Mouse (Mus musculus) small intestine, adult 2 months (tissue): Measurements from ENCODE around the gene Dguok. TPM values are rescaled to one million over a fixed set of nuclear protein-coding genes. Genes with fewer than 3 reads are reported as not detected.

Experiments used
- H3K27ac ChIP-seq: fragments of 200-500 bp; 2 replicates; pipeline ENCODE4 v1.5.1; 2012; ENCODE audit warnings: low read depth, low read length, control low read depth, inconsistent platforms; ENCODE audit not compliant: insufficient read depth
- H3K27me3 ChIP-seq: fragments of 200-500 bp; 2 replicates; pipeline ENCODE4 v1.6.1; 2012; ENCODE audit warnings: mild to moderate bottlenecking, moderate library complexity, low read length, inconsistent platforms; ENCODE audit not compliant: control insufficient read depth, insufficient read depth
- H3K36me3 ChIP-seq: fragments of 200-500 bp; 2 replicates; pipeline ENCODE4 v1.6.1; 2012; ENCODE audit warnings: mild to moderate bottlenecking, low read length, control low read depth, inconsistent platforms; ENCODE audit not compliant: control insufficient read depth, insufficient read depth
- H3K4me1 ChIP-seq: fragments of 200-500 bp; 2 replicates; pipeline ENCODE4 v1.6.1; 2012; ENCODE audit warnings: low read length, inconsistent platforms, mixed read lengths; ENCODE audit not compliant: control insufficient read depth, insufficient read depth, insufficient read length
- H3K4me3 ChIP-seq: fragments of 200-500 bp; 2 replicates; pipeline ENCODE4 v1.5.1; 2012; ENCODE audit warnings: low read depth, mild to moderate bottlenecking, control low read depth, inconsistent platforms, low read length, moderate library complexity
- CTCF ChIP-seq: fragments of 200-500 bp; IDR thresholded peaks from 2 replicates; pipeline ENCODE4 v1.5.1; 2012; ENCODE audit warnings: low read depth, mild to moderate bottlenecking, control low read depth, inconsistent platforms, low read length, moderate library complexity, mixed read lengths; ENCODE audit not compliant: insufficient replicate concordance, insufficient read length; ENCODE audit errors: extremely low read depth
- POLR2A ChIP-seq: fragments of 200-500 bp; IDR thresholded peaks from 2 replicates; pipeline ENCODE4 v1.6.1; 2012; ENCODE audit warnings: low read depth, mild to moderate bottlenecking, control low read depth, inconsistent platforms, low read length, moderate library complexity
- WGBS: fragments of 180-500 bp; shearing (Covaris S2); methylation state at CpG from one replicate; pipeline ENCODE4 v1.1.7; 2018; 5-methylcytosine and 5-hydroxymethylcytosine counted together
- polyA plus RNA-seq: library from polyadenylated mRNA; depleted of rRNA; stranded (reverse); fragments of >200 nt; gene quantifications from 2 replicates; pipeline ENCODE4 v1.2.3, GENCODE M21; 2012

Dguok gene
- polyA plus RNA-seq, 1 experiment: 19.7 TPM

DNA sequence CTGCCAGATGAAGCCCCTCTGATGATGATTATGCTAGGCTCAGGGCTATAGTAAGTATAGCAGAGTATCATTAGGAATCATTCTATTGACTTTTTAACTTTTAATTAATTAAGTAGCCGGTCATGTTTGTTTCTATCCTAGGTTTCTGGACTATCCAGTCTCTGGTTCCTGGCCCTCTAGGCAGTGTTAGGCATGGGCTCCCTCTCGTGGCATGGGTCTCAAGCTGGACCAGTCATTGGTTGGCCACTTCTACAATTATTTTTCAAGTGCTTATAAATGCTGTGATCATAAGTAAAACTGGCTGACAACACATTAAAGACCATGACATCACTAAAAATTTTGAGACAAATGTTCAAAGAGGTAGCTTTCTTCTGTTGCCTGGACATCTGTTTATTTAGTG lies 3.4 kb upstream of the Dguok start:
- H3K4me1 ChIP-seq: peaks cover 3% of the 10 kb centered on the region; the same call in 1 of the 2 replicates
- H3K36me3 ChIP-seq: no peaks in the 10 kb centered on the region
- H3K4me3 ChIP-seq: no peak overlapping the region
- H3K27ac ChIP-seq: no peak overlapping the region
- 63% methylated on average over 2 of the region's 2 CpGs for WGBS
- TF ChIP-seq CTCF (no peak; the same call in 1 of the 2 replicates), POLR2A (no peak)
- no peaks in the 10 kb centered on the region for H3K27me3 ChIP-seq

DNA sequence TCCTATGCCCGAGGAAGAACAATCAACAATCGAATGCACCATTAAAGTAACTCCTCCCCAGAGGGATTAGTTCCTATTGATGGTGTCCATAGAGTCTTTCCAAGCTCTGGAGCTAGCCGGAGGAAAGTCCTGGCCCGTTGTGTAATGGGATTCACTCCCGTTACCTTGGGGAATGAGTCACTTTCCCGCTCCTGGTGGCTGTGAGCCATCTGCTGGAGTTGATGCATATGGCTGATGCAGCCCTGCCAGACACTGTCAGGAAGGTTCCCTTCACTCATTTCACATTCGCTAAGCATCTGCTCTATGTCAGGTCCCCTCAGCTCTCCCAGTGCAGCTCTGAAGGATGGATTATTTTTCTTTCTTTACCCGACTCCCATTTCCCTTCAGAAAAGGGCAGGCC lies 2.7 kb upstream of the Dguok start:
- TF ChIP-seq POLR2A (no peak), CTCF (0 out of 2 replicates have a peak, but pooled peaks have one; percentile 19)
- Histone ChIP-seq H3K4me3 (no peak overlapping the region), H3K4me1 (peaks cover 3% of the 10 kb centered on the region; the same call in 1 of the 2 replicates), H3K36me3 (no peaks in the 10 kb centered on the region), H3K27ac (no peak overlapping the region), H3K27me3 (no peaks in the 10 kb centered on the region)
- WGBS: 40% methylated on average over 8 of the region's 8 CpGs

DNA sequence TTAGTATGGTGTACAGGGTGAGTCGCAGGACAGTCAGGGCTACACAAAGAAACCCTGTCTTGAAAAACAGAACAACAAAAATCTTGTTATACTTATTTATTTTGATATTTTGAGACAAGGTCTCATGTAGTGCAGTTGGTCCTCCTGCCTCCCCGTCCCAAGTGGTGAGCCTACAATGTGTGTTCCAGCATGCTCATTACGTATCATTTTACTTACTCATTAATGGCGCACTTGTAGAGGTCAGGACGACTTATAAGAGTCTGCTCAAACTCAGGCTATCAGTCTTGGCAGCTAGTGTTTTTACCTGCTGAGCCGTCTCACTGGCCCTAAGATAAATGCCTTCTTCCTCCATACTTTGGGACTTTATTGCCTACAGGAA lies 388 bp upstream of the Dguok start:
- WGBS: 8% methylated on average over 6 of the region's 6 CpGs
- Histone ChIP-seq H3K27ac (peak overlapping the region; percentile 36), H3K27me3 (no peaks in the 10 kb centered on the region), H3K4me3 (0 out of 2 replicates have a peak overlapping the region, but pooled peaks have one; percentile 3), H3K4me1 (peaks cover 5% of the 10 kb centered on the region; the same call in 1 of the 2 replicates), H3K36me3 (no peaks in the 10 kb centered on the region)
- TF ChIP-seq CTCF (no peak), POLR2A (no peak)

DNA sequence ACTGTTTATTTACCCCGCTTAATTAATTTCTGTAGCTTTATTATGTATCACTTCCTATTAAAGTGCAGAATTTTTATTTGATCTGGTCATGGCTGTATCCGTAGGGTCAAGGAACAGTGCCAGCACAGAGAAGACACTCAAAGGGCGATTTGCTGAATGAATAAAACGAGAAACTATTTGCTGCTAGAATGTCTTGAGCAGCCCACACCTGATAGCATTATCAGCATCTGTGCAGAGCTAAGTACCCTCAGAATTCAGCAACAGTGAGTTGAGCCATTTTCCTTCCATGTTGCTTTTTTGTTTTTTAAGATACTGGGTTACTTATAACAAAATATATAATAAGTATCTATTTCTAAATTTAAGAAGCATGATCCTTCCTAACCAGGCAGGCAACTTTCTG lies 1.2 kb downstream of the Dguok start:
- Histone ChIP-seq H3K27ac (no peak overlapping the region), H3K4me1 (peaks cover 5% of the 10 kb centered on the region; the same call in 1 of the 2 replicates), H3K27me3 (no peaks in the 10 kb centered on the region), H3K4me3 (no peak overlapping the region), H3K36me3 (no peaks in the 10 kb centered on the region)
- no peak for TF ChIP-seq CTCF
- no peak for TF ChIP-seq POLR2A
- WGBS: 85% methylated on average over 4 of the region's 4 CpGs

DNA sequence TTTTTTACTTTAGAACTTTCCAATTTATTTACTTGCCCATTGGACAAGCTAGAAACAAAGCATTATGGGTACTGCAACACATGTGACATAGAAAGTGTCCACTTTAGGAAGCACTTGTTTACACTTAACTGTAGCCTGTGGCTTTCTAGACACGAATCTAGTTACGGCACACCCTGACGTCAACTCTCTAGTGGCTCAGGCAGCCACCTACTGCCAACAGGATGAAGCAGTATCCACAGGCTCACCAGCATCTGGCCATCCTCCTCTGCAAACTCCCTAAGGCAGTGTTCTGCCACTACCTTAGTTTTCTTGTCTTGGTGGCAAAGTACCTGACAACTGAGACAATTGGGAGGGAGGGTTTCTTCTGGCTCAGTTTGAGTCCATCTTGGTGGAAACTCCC lies 3.4 kb downstream of the Dguok start:
- 73% methylated on average over 3 of the region's 3 CpGs for WGBS
- Histone ChIP-seq H3K36me3 (no peaks in the 10 kb centered on the region), H3K27ac (no peak overlapping the region), H3K27me3 (no peaks in the 10 kb centered on the region), H3K4me3 (no peak overlapping the region), H3K4me1 (peaks cover 5% of the 10 kb centered on the region; the same call in 1 of the 2 replicates)
- TF ChIP-seq POLR2A: no peak
- TF ChIP-seq CTCF: no peak

DNA sequence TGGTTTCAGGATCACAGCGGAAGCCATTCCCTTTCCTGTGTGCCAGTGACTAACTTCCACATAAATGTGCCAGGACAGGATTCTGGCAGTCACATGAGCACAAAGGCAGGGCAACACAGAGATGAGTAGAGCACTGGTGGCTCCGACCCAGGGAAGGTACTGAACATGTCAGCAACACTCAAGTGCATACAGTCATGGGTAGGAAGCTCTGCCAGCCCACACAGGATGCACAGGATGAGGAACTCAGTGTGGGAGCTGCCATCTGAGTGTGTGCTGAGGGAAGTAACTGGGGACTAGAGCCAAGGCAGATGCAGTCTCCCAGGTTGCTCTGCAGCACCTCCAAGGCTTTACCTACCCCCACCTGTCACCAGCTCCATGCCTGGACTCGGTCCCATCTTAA lies 4.1 kb downstream of the Dguok start:
- Histone ChIP-seq H3K4me1 (peaks cover 5% of the 10 kb centered on the region; the same call in 1 of the 2 replicates), H3K27ac (peak overlapping the region; percentile 32), H3K27me3 (no peaks in the 10 kb centered on the region), H3K36me3 (no peaks in the 10 kb centered on the region), H3K4me3 (no peak overlapping the region)
- no peak for TF ChIP-seq CTCF
- 73% methylated on average over 3 of the region's 3 CpGs for WGBS

DNA sequence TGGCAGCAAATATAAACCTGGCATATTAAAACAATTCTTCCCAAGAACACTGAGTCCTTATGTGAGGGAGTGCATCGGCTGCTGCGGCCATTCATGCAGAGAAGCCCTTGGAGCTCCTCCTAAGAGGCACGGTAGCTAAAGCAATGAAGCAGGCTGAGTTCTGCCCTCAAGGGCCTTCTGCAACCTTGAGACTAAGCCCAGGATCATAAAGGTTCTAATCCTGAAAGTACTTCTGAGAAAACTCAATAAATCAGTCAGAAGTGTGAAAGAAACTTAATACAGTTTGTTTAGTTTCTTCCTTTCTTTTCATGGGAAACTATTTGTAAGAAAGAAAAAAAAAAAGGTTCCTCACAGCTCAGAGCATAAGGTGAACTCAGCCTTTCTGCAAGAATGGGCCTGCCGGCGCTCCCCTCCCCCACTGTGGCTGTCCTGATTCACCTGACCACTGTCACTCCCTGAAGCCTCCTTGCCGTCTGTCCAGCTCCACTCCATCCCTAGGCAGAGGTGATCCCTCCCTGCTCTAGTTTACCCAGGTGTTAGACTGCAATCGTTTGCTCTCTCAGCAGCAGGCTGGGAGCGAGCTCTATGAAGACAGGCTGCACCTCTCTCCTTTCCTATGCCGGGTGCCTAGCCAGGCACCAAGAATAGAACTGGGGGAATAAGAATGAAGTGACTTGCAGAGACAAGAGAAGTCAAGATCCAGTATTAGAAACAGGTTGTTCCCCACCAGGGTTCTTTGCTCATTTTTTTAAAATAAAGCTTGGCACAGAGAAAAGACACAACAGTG lies 5.1 kb downstream of the Dguok start:
- 0 out of 2 replicates have a peak, but pooled peaks cover 3% of the 10 kb centered on the region for H3K36me3 ChIP-seq
- no peaks in the 10 kb centered on the region for H3K27me3 ChIP-seq
- H3K4me3 ChIP-seq: no peak overlapping the region
- H3K4me1 ChIP-seq: peaks cover 2% of the 10 kb centered on the region; the same call in 1 of the 2 replicates
- no peak overlapping the region for H3K27ac ChIP-seq
- TF ChIP-seq CTCF: no peak
- TF ChIP-seq POLR2A: no peak
- 71% methylated on average over 9 of the region's 9 CpGs for WGBS

DNA sequence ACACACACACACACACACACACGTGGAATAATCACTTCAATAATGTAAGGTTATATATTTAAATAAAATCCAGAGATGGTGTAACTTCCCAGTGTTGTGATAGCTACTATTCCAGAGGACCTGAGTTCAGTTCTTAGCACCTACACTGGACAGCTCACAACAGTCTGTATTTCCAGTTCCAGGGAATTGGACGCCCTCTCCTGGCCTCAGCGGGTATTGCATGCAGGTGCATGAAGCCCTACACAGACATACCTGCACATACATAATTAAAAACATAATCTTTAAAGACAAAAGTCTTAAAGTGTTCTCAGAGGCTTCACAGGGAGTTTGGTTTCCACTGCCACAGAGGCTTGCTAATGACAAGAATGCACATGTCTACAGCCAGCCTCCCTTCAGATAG lies 6.3 kb downstream of the Dguok start:
- Histone ChIP-seq H3K27ac (no peak overlapping the region), H3K27me3 (no peaks in the 10 kb centered on the region), H3K4me1 (peaks cover 2% of the 10 kb centered on the region; the same call in 1 of the 2 replicates), H3K36me3 (0 out of 2 replicates have a peak, but pooled peaks cover 7% of the 10 kb centered on the region), H3K4me3 (no peak overlapping the region)
- no peak for TF ChIP-seq POLR2A
- peak; percentile 35; the same call in 1 of the 2 replicates for TF ChIP-seq CTCF
- WGBS: 79% methylated on average over 3 of the region's 3 CpGs
